ENCODE assay signal across 18 mouse cellular contexts in the genomic region with DNA sequence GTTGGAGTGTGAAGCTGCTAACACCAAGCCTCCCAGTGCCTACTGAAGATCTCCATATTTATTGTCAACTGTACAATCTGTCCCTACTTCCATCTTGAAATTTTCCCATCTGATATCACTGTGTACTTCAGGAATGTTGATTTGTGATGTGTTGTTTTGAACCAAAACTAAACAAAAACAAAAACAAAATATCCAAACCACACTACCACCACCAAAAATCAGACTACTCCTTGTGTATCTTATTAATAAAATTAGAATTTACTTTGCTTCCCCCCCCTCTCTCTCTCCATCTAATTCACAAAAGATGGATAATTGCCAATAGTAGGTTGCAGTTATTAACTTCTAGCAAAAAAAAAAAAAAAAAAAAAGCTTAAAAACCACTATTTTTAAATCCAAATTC.
DNase-seq lines count a peak whose midpoint lies in the region; ATAC-seq lines count a peak whose summit lies in the region.
"Had no signal": no experiment of that assay in that cellular context is flagged by ENCODE, and none has a peak within 500 bp of the region (broad histone marks: within the 10 kb centered on the region; RNA-seq: fewer than 3 reads in every experiment).

No protein-coding gene starts in this region.

- no peaks in the 10 kb centered on the region for H3K9me3 ChIP-seq in midbrain, embryonic 10.5 days (replicated peaks)
- H3K9me3 ChIP-seq in midbrain, embryonic 11.5 days (ENCODE audit: control insufficient read depth, low read length) = no peaks in the 10 kb centered on the region
- no peaks in the 10 kb centered on the region for H3K9me3 ChIP-seq in hindbrain, embryonic 12.5 days (replicated peaks)
- H3K9me3 ChIP-seq in midbrain, embryonic 14.5 days (ENCODE audit: control insufficient read depth, low read length) = no peaks in the 10 kb centered on the region
- H3K9me3 ChIP-seq: embryonic facial prominence, embryonic 13.5 days had no signal

- peak overlapping the region; percentile 88; the same call in 1 of the 2 replicates for H3K27ac ChIP-seq in midbrain, embryonic 10.5 days (replicated peaks)
- no peak overlapping the region for H3K27ac ChIP-seq in midbrain, embryonic 11.5 days (ENCODE audit: low read depth, low read length)
- peak overlapping the region; percentile 80; the same call in 1 of the 2 replicates for H3K27ac ChIP-seq in hindbrain, embryonic 12.5 days
- H3K27ac ChIP-seq in midbrain, embryonic 14.5 days (replicated peaks; ENCODE audit: low read depth, low read length) = peak overlapping the region; percentile 38
- H3K27ac ChIP-seq: embryonic facial prominence, embryonic 13.5 days; gastrocnemius, adult 2 months had no signal

- H3K36me3 ChIP-seq in midbrain, embryonic 10.5 days = no peaks in the 10 kb centered on the region
- H3K36me3 ChIP-seq in midbrain, embryonic 11.5 days (ENCODE audit: control insufficient read depth, insufficient read depth, low read length) = no peaks in the 10 kb centered on the region
- no peaks in the 10 kb centered on the region for H3K36me3 ChIP-seq in hindbrain, embryonic 12.5 days
- H3K36me3 ChIP-seq in midbrain, embryonic 14.5 days (ENCODE audit: control insufficient read depth, insufficient read depth, low read length) = no peaks in the 10 kb centered on the region
- H3K36me3 ChIP-seq: embryonic facial prominence, embryonic 13.5 days had no signal

- no peak overlapping the region for H3K4me3 ChIP-seq in midbrain, embryonic 10.5 days
- H3K4me3 ChIP-seq in midbrain, embryonic 11.5 days (ENCODE audit: low read depth, low read length) = no peak overlapping the region
- H3K4me3 ChIP-seq in hindbrain, embryonic 12.5 days = no peak overlapping the region
- no peak overlapping the region for H3K4me3 ChIP-seq in midbrain, embryonic 14.5 days (replicated peaks; ENCODE audit: low read depth, low read length)
- H3K4me3 ChIP-seq: embryonic facial prominence, embryonic 13.5 days; gastrocnemius, adult 2 months had no signal

- no peak for DNase-seq in midbrain, embryonic 10.5 days (ENCODE audit: low spot score)
- no peak for DNase-seq in midbrain, embryonic 11.5 days (ENCODE audit: low spot score, missing footprints)
- no peak for DNase-seq in midbrain, embryonic 14.5 days
- DNase-seq in cerebellum, adult 11 months = no peak
- DNase-seq in T-cell, adult 2 months (ENCODE audit: low spot score) = no peak
- no peak for DNase-seq in ovary, adult 18-20 months (ENCODE audit: low spot score)
- no peak for DNase-seq in gastrocnemius, postnatal 10 days
- DNase-seq: adrenal gland, postnatal 14 days; cerebellum, adult 8-10 months; gastrocnemius, adult 2 months; heart, adult 18-20 months; kidney, adult 9 months; kidney, postnatal 4 days; lung, adult 18-20 months; lung, postnatal 36 days; thymus, postnatal 4 days had no signal

- H3K4me1 ChIP-seq in midbrain, embryonic 10.5 days = peaks cover 49% of the 10 kb centered on the region
- H3K4me1 ChIP-seq in midbrain, embryonic 11.5 days (ENCODE audit: control insufficient read depth, insufficient read depth, low read length) = peaks cover 21% of the 10 kb centered on the region
- H3K4me1 ChIP-seq in hindbrain, embryonic 12.5 days = peaks cover 30% of the 10 kb centered on the region
- peaks cover 33% of the 10 kb centered on the region for H3K4me1 ChIP-seq in midbrain, embryonic 14.5 days (ENCODE audit: control insufficient read depth, insufficient read depth, low read length)

- no peak for ATAC-seq in midbrain, embryonic 11.5 days (ENCODE audit: low FRiP score)
- no peak for ATAC-seq in hindbrain, embryonic 12.5 days (ENCODE audit: low FRiP score)
- ATAC-seq in midbrain, embryonic 14.5 days (ENCODE audit: low FRiP score, low TSS enrichment) = no peak

- no peaks in the 10 kb centered on the region for H3K27me3 ChIP-seq in midbrain, embryonic 10.5 days (ENCODE audit: low read depth, poor library complexity, severe bottlenecking)
- no peaks in the 10 kb centered on the region for H3K27me3 ChIP-seq in midbrain, embryonic 11.5 days (ENCODE audit: control insufficient read depth, insufficient read depth, low read length)
- no peaks in the 10 kb centered on the region for H3K27me3 ChIP-seq in hindbrain, embryonic 12.5 days
- H3K27me3 ChIP-seq in midbrain, embryonic 14.5 days (ENCODE audit: control insufficient read depth, insufficient read depth, low read length) = no peaks in the 10 kb centered on the region
- H3K27me3 ChIP-seq: embryonic facial prominence, embryonic 13.5 days had no signal

- no peak overlapping the region for H3K4me2 ChIP-seq in midbrain, embryonic 11.5 days
- no peak overlapping the region for H3K4me2 ChIP-seq in hindbrain, embryonic 12.5 days (replicated peaks)
- 0 out of 2 replicates have a peak overlapping the region, but pooled peaks have one; percentile 1 for H3K4me2 ChIP-seq in midbrain, embryonic 14.5 days (ENCODE audit: low read length)
- H3K4me2 ChIP-seq: embryonic facial prominence, embryonic 13.5 days had no signal

- H3K9ac ChIP-seq in midbrain, embryonic 11.5 days (ENCODE audit: low read length) = no peak overlapping the region
- no peak overlapping the region for H3K9ac ChIP-seq in hindbrain, embryonic 12.5 days
- no peak overlapping the region for H3K9ac ChIP-seq in midbrain, embryonic 14.5 days (replicated peaks; ENCODE audit: low read length)
- H3K9ac ChIP-seq: embryonic facial prominence, embryonic 13.5 days had no signal
